Mouse (Mus musculus) midbrain, embryonic 12.5 days (tissue): ENCODE measurements around the gene Rtl5. TPM values are rescaled to one million over a fixed set of nuclear protein-coding genes. Genes with fewer than 3 reads are reported as not detected.

Source experiments
- ATAC-seq: fragments of 200-750 bp; cut with Nextera tagmentation; 2 replicates; pipeline ENCODE4 v1.8.0; 2017; ENCODE audit warnings: low read depth, moderate TSS enrichment, moderate library complexity; ENCODE audit not compliant: low FRiP score
- H3K27ac ChIP-seq: fragments of 300-500 bp; sonication (generic); replicated peaks from 2 replicates; pipeline ENCODE4 v1.5.1; 2016; ENCODE audit warnings: mild to moderate bottlenecking
- H3K27me3 ChIP-seq: fragments of 300-500 bp; sonication (generic); 2 replicates; pipeline ENCODE4 v1.6.1; 2016; ENCODE audit warnings: mild to moderate bottlenecking
- H3K36me3 ChIP-seq: fragments of 300-500 bp; sonication (generic); 2 replicates; pipeline ENCODE4 v1.6.1; 2016
- H3K4me1 ChIP-seq: fragments of 300-500 bp; sonication (generic); 2 replicates; pipeline ENCODE4 v1.6.1; 2016
- H3K4me2 ChIP-seq: fragments of 300-500 bp; sonication (generic); replicated peaks from 2 replicates; pipeline ENCODE4 v1.6.1; 2016; ENCODE audit warnings: mild to moderate bottlenecking, moderate library complexity
- H3K4me3 ChIP-seq: fragments of 300-500 bp; sonication (generic); 2 replicates; pipeline ENCODE4 v1.5.1; 2016; ENCODE audit warnings: mild to moderate bottlenecking
- H3K9ac ChIP-seq: fragments of 300-500 bp; sonication (generic); replicated peaks from 2 replicates; pipeline ENCODE4 v1.6.1; 2016; ENCODE audit warnings: mild to moderate bottlenecking, moderate library complexity
- H3K9me3 ChIP-seq: fragments of 300-500 bp; sonication (generic); 2 replicates; pipeline ENCODE4 v1.6.1; 2016; ENCODE audit warnings: mild to moderate bottlenecking
- WGBS: fragments of 180-500 bp; shearing (Covaris S2); methylation state at CpG from one replicate; pipeline ENCODE4 v1.1.7; 2016; 5-methylcytosine and 5-hydroxymethylcytosine counted together
- polyA plus RNA-seq: library from polyadenylated mRNA; unstranded; fragments of >200 nt; fragmentation: Nextera tagmentation; extraction: Ambion mirVana; gene quantifications from 2 replicates; pipeline ENCODE4 v1.2.1, GENCODE M21; 2016

The Rtl5 gene
- polyA plus RNA-seq, 1 experiment from 2014 or later, result 6.2 TPM

- Histone ChIP-seq H3K27ac (no peak overlapping the region), H3K27me3 (peaks cover 54% of the 10 kb centered on the region), H3K4me1 (peaks cover 5% of the 10 kb centered on the region; the same call in 1 of the 2 replicates), H3K9ac (no peak overlapping the region), H3K36me3 (no peaks in the 10 kb centered on the region), H3K4me3 (no peak overlapping the region), H3K9me3 (no peaks in the 10 kb centered on the region), H3K4me2 (no peak overlapping the region)
- 59% methylated on average over 8 of the region's 8 CpGs for WGBS
- ATAC-seq, result no peak
These were observed 38.7 kb downstream of the Rtl5 start for GRCm38 (mm10) chrX:102032431-102032830.

GRCm38 (mm10) chrX:102031851-102032250 is 39.3 kb downstream of the Rtl5 start:
- Histone ChIP-seq H3K27me3 (peaks cover 49% of the 10 kb centered on the region), H3K4me2 (no peak overlapping the region), H3K27ac (no peak overlapping the region), H3K9ac (no peak overlapping the region), H3K4me1 (peaks cover 5% of the 10 kb centered on the region; the same call in 1 of the 2 replicates), H3K36me3 (no peaks in the 10 kb centered on the region), H3K4me3 (no peak overlapping the region), H3K9me3 (no peaks in the 10 kb centered on the region)
- ATAC-seq, result no peak; the same call in 1 of the 2 replicates
- 54% methylated on average over 6 of the region's 6 CpGs for WGBS

- H3K4me3 ChIP-seq, result no peak overlapping the region
- peaks cover 51% of the 10 kb centered on the region for H3K27me3 ChIP-seq
- no peak overlapping the region for H3K27ac ChIP-seq
- no peak for ATAC-seq
- no peak overlapping the region for H3K4me2 ChIP-seq
- no peak overlapping the region for H3K9ac ChIP-seq
- no peaks in the 10 kb centered on the region for H3K4me1 ChIP-seq
- WGBS, result 76% methylated on average over 3 of the region's 3 CpGs
- H3K9me3 ChIP-seq, result no peaks in the 10 kb centered on the region
- H3K36me3 ChIP-seq, result no peaks in the 10 kb centered on the region
These were observed 46.1 kb downstream of the Rtl5 start for GRCm38 (mm10) chrX:102024976-102025375.

- Histone ChIP-seq H3K27ac (no peak overlapping the region), H3K4me2 (no peak overlapping the region), H3K9me3 (no peaks in the 10 kb centered on the region), H3K36me3 (no peaks in the 10 kb centered on the region), H3K27me3 (peaks cover 69% of the 10 kb centered on the region), H3K9ac (no peak overlapping the region), H3K4me1 (no peaks in the 10 kb centered on the region), H3K4me3 (no peak overlapping the region)
- ATAC-seq, result no peak
- WGBS, result 74% methylated on average over 7 of the region's 7 CpGs
These were observed 51.4 kb downstream of the Rtl5 start for GRCm38 (mm10) chrX:102019471-102020240.

- no peak overlapping the region for H3K4me3 ChIP-seq
- H3K9ac ChIP-seq, result no peak overlapping the region
- H3K4me1 ChIP-seq, result no peaks in the 10 kb centered on the region
- H3K27ac ChIP-seq, result no peak overlapping the region
- 27% methylated on average over 3 of the region's 3 CpGs for WGBS
- H3K4me2 ChIP-seq, result no peak overlapping the region
- no peak for ATAC-seq
- no peaks in the 10 kb centered on the region for H3K9me3 ChIP-seq
- no peaks in the 10 kb centered on the region for H3K36me3 ChIP-seq
- H3K27me3 ChIP-seq, result peaks cover 73% of the 10 kb centered on the region
These were observed 52.2 kb downstream of the Rtl5 start for GRCm38 (mm10) chrX:102018890-102019289.

GRCm38 (mm10) chrX:102017213-102017923 is 53.7 kb downstream of the Rtl5 start:
- 46% methylated on average over 9 of the region's 9 CpGs for WGBS
- Histone ChIP-seq H3K27me3 (peaks cover 74% of the 10 kb centered on the region), H3K4me2 (no peak overlapping the region), H3K9me3 (no peaks in the 10 kb centered on the region), H3K36me3 (no peaks in the 10 kb centered on the region), H3K4me1 (no peaks in the 10 kb centered on the region), H3K27ac (no peak overlapping the region), H3K9ac (no peak overlapping the region), H3K4me3 (no peak overlapping the region)
- no peak for ATAC-seq

Other genes starting within 250 kb of the Rtl5 start
- gene Nhsl2, start 221.9 kb downstream of the Rtl5 start, polyA plus RNA-seq, result 9.8 and 11.7 TPM in 2 replicates
- gene Pin4, start 48.1 kb upstream of the Rtl5 start, polyA plus RNA-seq, result 75.5 and 79.3 TPM in 2 replicates
- gene Ercc6l, start 85.8 kb upstream of the Rtl5 start, polyA plus RNA-seq, result 13.4 and 13.9 TPM in 2 replicates
- gene Rps4x, start 118.1 kb upstream of the Rtl5 start, polyA plus RNA-seq, result 479 and 497 TPM in 2 replicates
- 5.3 and 7.9 TPM in 2 replicates for gene Cited1, start 180.9 kb upstream of the Rtl5 start, polyA plus RNA-seq